Mouse (Mus musculus): Measurements from ENCODE around the gene Crp. TPM values are rescaled to one million over a fixed set of nuclear protein-coding genes. Genes with fewer than 3 reads are reported as not detected.

Crp gene
- polyA plus RNA-seq, 1 experiment from 2014 or later, result 9.1 TPM

- Histone ChIP-seq H3K9me3 (replicated peaks) (no peaks in the 10 kb centered on the region), H3K9ac (no peak overlapping the region), H3K27ac (no peak overlapping the region), H3K4me2 (no peak overlapping the region), H3K27me3 (replicated peaks) (no peaks in the 10 kb centered on the region), H3K4me3 (no peak overlapping the region), H3K4me1 (no peaks in the 10 kb centered on the region), H3K36me3 (no peaks in the 10 kb centered on the region)
- WGBS (ENCODE audit: insufficient replicate concordance), result 64% methylated on average over 5 of the region's 5 CpGs
- ATAC-seq, result no peak
Observed at GRCm38 (mm10) chr1:172683551-172683950, 14.3 kb upstream of the Crp start.

- H3K9me3 ChIP-seq (replicated peaks), result no peaks in the 10 kb centered on the region
- WGBS (ENCODE audit: insufficient replicate concordance), result 50% methylated on average over 1 of the region's 1 CpGs
- no peak overlapping the region for H3K4me2 ChIP-seq
- no peaks in the 10 kb centered on the region for H3K27me3 ChIP-seq (replicated peaks)
- no peaks in the 10 kb centered on the region for H3K36me3 ChIP-seq
- ATAC-seq, result no peak
- H3K9ac ChIP-seq, result no peak overlapping the region
- H3K4me1 ChIP-seq, result no peaks in the 10 kb centered on the region
- H3K27ac ChIP-seq, result no peak overlapping the region
- H3K4me3 ChIP-seq, result no peak overlapping the region
Observed at GRCm38 (mm10) chr1:172683957-172684356, 13.9 kb upstream of the Crp start.

- WGBS (ENCODE audit: insufficient replicate concordance), result 57% methylated on average over 3 of the region's 3 CpGs
- Histone ChIP-seq H3K4me2 (no peak overlapping the region), H3K9ac (no peak overlapping the region), H3K27ac (no peak overlapping the region), H3K36me3 (no peaks in the 10 kb centered on the region), H3K9me3 (replicated peaks) (no peaks in the 10 kb centered on the region), H3K27me3 (replicated peaks) (no peaks in the 10 kb centered on the region), H3K4me1 (no peaks in the 10 kb centered on the region), H3K4me3 (no peak overlapping the region)
- no peak for ATAC-seq
Observed at GRCm38 (mm10) chr1:172685178-172685577, 12.7 kb upstream of the Crp start.

GRCm38 (mm10) chr1:172697422-172697821 is 433 bp upstream of the Crp start:
- Histone ChIP-seq H3K27ac (no peak overlapping the region), H3K9me3 (replicated peaks) (no peaks in the 10 kb centered on the region), H3K36me3 (no peaks in the 10 kb centered on the region), H3K9ac (no peak overlapping the region), H3K4me1 (no peaks in the 10 kb centered on the region), H3K27me3 (replicated peaks) (no peaks in the 10 kb centered on the region), H3K4me2 (no peak overlapping the region), H3K4me3 (no peak overlapping the region)
- ATAC-seq, result peak; percentile 61

- Histone ChIP-seq H3K36me3 (no peaks in the 10 kb centered on the region), H3K9me3 (replicated peaks) (no peaks in the 10 kb centered on the region), H3K4me3 (no peak overlapping the region), H3K4me2 (no peak overlapping the region), H3K4me1 (no peaks in the 10 kb centered on the region), H3K27me3 (replicated peaks) (no peaks in the 10 kb centered on the region), H3K27ac (no peak overlapping the region), H3K9ac (no peak overlapping the region)
- 63% methylated on average over 3 of the region's 3 CpGs for WGBS (ENCODE audit: insufficient replicate concordance)
- no peak for ATAC-seq
Observed at GRCm38 (mm10) chr1:172700814-172701213, 3.0 kb downstream of the Crp start.

- Histone ChIP-seq H3K9me3 (replicated peaks) (no peaks in the 10 kb centered on the region), H3K4me2 (no peak overlapping the region), H3K9ac (no peak overlapping the region), H3K36me3 (no peaks in the 10 kb centered on the region), H3K27ac (no peak overlapping the region), H3K4me3 (no peak overlapping the region), H3K27me3 (replicated peaks) (no peaks in the 10 kb centered on the region), H3K4me1 (no peaks in the 10 kb centered on the region)
- 59% methylated on average over 2 of the region's 2 CpGs for WGBS (ENCODE audit: insufficient replicate concordance)
- ATAC-seq, result no peak
Observed at GRCm38 (mm10) chr1:172701381-172701780, 3.5 kb downstream of the Crp start.

GRCm38 (mm10) chr1:172701901-172702300 is 4.0 kb downstream of the Crp start:
- H3K27me3 ChIP-seq (replicated peaks), result no peaks in the 10 kb centered on the region
- no peak overlapping the region for H3K9ac ChIP-seq
- H3K4me2 ChIP-seq, result no peak overlapping the region
- H3K27ac ChIP-seq, result no peak overlapping the region
- H3K4me1 ChIP-seq, result no peaks in the 10 kb centered on the region
- no peak for ATAC-seq
- H3K9me3 ChIP-seq (replicated peaks), result no peaks in the 10 kb centered on the region
- WGBS (ENCODE audit: insufficient replicate concordance), result 65% methylated on average over 3 of the region's 3 CpGs
- H3K4me3 ChIP-seq, result no peak overlapping the region
- H3K36me3 ChIP-seq, result no peaks in the 10 kb centered on the region

GRCm38 (mm10) chr1:172704769-172705168 is 6.9 kb downstream of the Crp start:
- H3K27me3 ChIP-seq (replicated peaks), result no peaks in the 10 kb centered on the region
- no peak overlapping the region for H3K27ac ChIP-seq
- H3K9me3 ChIP-seq (replicated peaks), result no peaks in the 10 kb centered on the region
- no peak overlapping the region for H3K4me3 ChIP-seq
- H3K4me2 ChIP-seq, result no peak overlapping the region
- no peaks in the 10 kb centered on the region for H3K4me1 ChIP-seq
- ATAC-seq, result no peak
- no peak overlapping the region for H3K9ac ChIP-seq
- 55% methylated on average over 4 of the region's 4 CpGs for WGBS (ENCODE audit: insufficient replicate concordance)
- H3K36me3 ChIP-seq, result no peaks in the 10 kb centered on the region

- ATAC-seq, result no peak
- Histone ChIP-seq H3K9ac (no peak overlapping the region), H3K4me3 (no peak overlapping the region), H3K4me2 (no peak overlapping the region), H3K36me3 (no peaks in the 10 kb centered on the region), H3K27ac (no peak overlapping the region), H3K27me3 (replicated peaks) (no peaks in the 10 kb centered on the region), H3K4me1 (no peaks in the 10 kb centered on the region), H3K9me3 (replicated peaks) (no peaks in the 10 kb centered on the region)
- WGBS (ENCODE audit: insufficient replicate concordance), result 81% methylated on average over 4 of the region's 4 CpGs
Observed at GRCm38 (mm10) chr1:172706243-172706642, 8.4 kb downstream of the Crp start.

- WGBS (ENCODE audit: insufficient replicate concordance), result 68% methylated on average over 3 of the region's 3 CpGs
Observed at GRCm38 (mm10) chr1:172709788-172710350, 12.0 kb downstream of the Crp start.

GRCm38 (mm10) chr1:172711396-172711795 is 13.5 kb downstream of the Crp start:
- no peak overlapping the region for H3K9ac ChIP-seq
- H3K27ac ChIP-seq, result no peak overlapping the region
- H3K4me3 ChIP-seq, result no peak overlapping the region
- no peak overlapping the region for H3K4me2 ChIP-seq
- H3K9me3 ChIP-seq (replicated peaks), result no peaks in the 10 kb centered on the region
- no peaks in the 10 kb centered on the region for H3K27me3 ChIP-seq (replicated peaks)
- H3K4me1 ChIP-seq, result no peaks in the 10 kb centered on the region
- no peak for ATAC-seq
- no peaks in the 10 kb centered on the region for H3K36me3 ChIP-seq
- WGBS (ENCODE audit: insufficient replicate concordance), result 42% methylated on average over 2 of the region's 2 CpGs

More at GRCm38 (mm10) chr1:172709788-172710350, 12.0 kb downstream of the Crp start:
- Histone ChIP-seq H3K4me1 (no peaks in the 10 kb centered on the region), H3K27ac (no peak overlapping the region), H3K4me3 (no peak overlapping the region), H3K9me3 (replicated peaks) (no peaks in the 10 kb centered on the region), H3K9ac (no peak overlapping the region), H3K4me2 (no peak overlapping the region), H3K36me3 (no peaks in the 10 kb centered on the region), H3K27me3 (replicated peaks) (no peaks in the 10 kb centered on the region)
- ATAC-seq, result no peak

GRCm38 (mm10) chr1:172711962-172712361 is 14.1 kb downstream of the Crp start:
- H3K27me3 ChIP-seq (replicated peaks), result no peaks in the 10 kb centered on the region
- no peaks in the 10 kb centered on the region for H3K9me3 ChIP-seq (replicated peaks)
- H3K4me3 ChIP-seq, result no peak overlapping the region
- H3K36me3 ChIP-seq, result no peaks in the 10 kb centered on the region
- WGBS (ENCODE audit: insufficient replicate concordance), result 59% methylated on average over 4 of the region's 4 CpGs
- no peak overlapping the region for H3K4me2 ChIP-seq
- H3K4me1 ChIP-seq, result no peaks in the 10 kb centered on the region
- ATAC-seq, result no peak
- H3K27ac ChIP-seq, result no peak overlapping the region
- no peak overlapping the region for H3K9ac ChIP-seq

GRCm38 (mm10) chr1:172751241-172751640 is 53.4 kb downstream of the Crp start:
- ATAC-seq, result no peak
- H3K36me3 ChIP-seq, result no peaks in the 10 kb centered on the region
- no peak overlapping the region for H3K9ac ChIP-seq
- WGBS (ENCODE audit: insufficient replicate concordance), result 55% methylated on average over 3 of the region's 3 CpGs
- no peak overlapping the region for H3K4me3 ChIP-seq
- H3K9me3 ChIP-seq (replicated peaks), result no peaks in the 10 kb centered on the region
- H3K27ac ChIP-seq, result no peak overlapping the region
- H3K4me2 ChIP-seq, result no peak overlapping the region
- H3K27me3 ChIP-seq (replicated peaks), result no peaks in the 10 kb centered on the region
- H3K4me1 ChIP-seq, result no peaks in the 10 kb centered on the region

Measured in liver, embryonic 12.5 days (tissue).